Mouse (Mus musculus): ENCODE measurements at regions not wholly inside any gene's neighbourhood (a gene's known extent, or its start where the extent isn't known, plus 50 kb on each side); places are given as distances from the start of the nearest gene placed in this dataset.

GRCm38 (mm10) chr2:180397723-180398480 is 58.1 kb upstream of the Slco4a1 start:
- TF ChIP-seq POLR2A (IDR thresholded peaks at IDR 0.05; ENCODE audit: insufficient read depth, low read depth, low read length) (no peak), CTCF (IDR thresholded peaks at IDR 0.05; ENCODE audit: insufficient read depth, low read depth, low read length) (no peak)
